Mouse (Mus musculus) liver, postnatal 0 days (tissue): Measurements from ENCODE around the gene Dnajc27.

Experiments
- CTCF ChIP-seq: sonication (generic); IDR thresholded peaks from 2 replicates; pipeline ENCODE4 v1.5.1; 2016; ENCODE audit warnings: antibody characterized with exemption, low read depth
- EP300 ChIP-seq: IDR thresholded peaks from 2 replicates; pipeline ENCODE4 v1.6.1; 2016; ENCODE audit warnings: antibody characterized with exemption, low read depth, mild to moderate bottlenecking

DNA sequence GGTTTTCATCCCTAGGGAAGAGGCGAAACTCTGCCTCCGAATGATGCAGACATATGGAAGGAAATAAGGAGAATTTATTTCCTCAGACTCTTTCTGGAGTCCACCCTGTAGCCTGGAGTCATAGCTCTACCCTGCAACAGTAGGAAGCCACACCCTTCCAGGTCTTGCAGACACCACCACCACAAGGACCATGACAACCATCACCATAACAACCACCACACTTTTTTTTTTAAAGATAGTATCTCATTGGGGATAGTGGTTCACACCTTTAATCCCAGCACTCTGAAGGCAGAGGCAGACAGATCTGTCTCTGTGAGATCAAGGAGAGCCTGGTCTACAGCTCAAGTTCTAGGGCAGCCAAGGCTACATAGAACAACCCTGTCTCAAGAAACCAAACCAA lies 16.9 kb upstream of the Dnajc27 start:
- TF ChIP-seq CTCF = no peak
- no peak for TF ChIP-seq EP300
